Mouse (Mus musculus) myocyte (in vitro differentiated cells): ENCODE measurements around the gene Olfr1241. TPM values are rescaled to one million over a fixed set of nuclear protein-coding genes. Genes with fewer than 3 reads are reported as not detected.

Experiments
- H3K27me3 ChIP-seq: one replicate; pipeline ENCODE4 v1.6.1; 2011; ENCODE audit not compliant: control insufficient read depth, insufficient read depth, insufficient read length
- H3K36me3 ChIP-seq: one replicate; pipeline ENCODE4 v1.6.1; 2011; ENCODE audit not compliant: control insufficient read depth, insufficient read depth
- H3K4me2 ChIP-seq: one replicate; pipeline ENCODE4 v1.6.1; 2011; ENCODE audit warnings: low read depth, control low read depth
- H3K4me3 ChIP-seq: one replicate; pipeline ENCODE4 v1.5.1; 2011; ENCODE audit warnings: mild to moderate bottlenecking, control low read depth, moderate library complexity
- H3K79me2 ChIP-seq: one replicate; pipeline ENCODE4 v1.6.1; 2011; ENCODE audit not compliant: control insufficient read depth, insufficient read depth
- H3ac ChIP-seq: one replicate; pipeline ENCODE4 v1.6.1; 2011; ENCODE audit not compliant: control insufficient read depth, insufficient read length
- CEBPB ChIP-seq: IDR thresholded peaks from 2 replicates; pipeline ENCODE4 v1.6.1; 2011; ENCODE audit warnings: mild to moderate bottlenecking, moderate library complexity; ENCODE audit not compliant: poor library complexity, insufficient read depth, severe bottlenecking
- E2F4 ChIP-seq: IDR thresholded peaks from one replicate; pipeline ENCODE4 v1.6.1; 2011; ENCODE audit warnings: mild to moderate bottlenecking, control low read depth, moderate library complexity; ENCODE audit not compliant: insufficient read depth
- MAX ChIP-seq: IDR thresholded peaks from one replicate; pipeline ENCODE4 v1.6.1; 2011; ENCODE audit warnings: low read depth, mild to moderate bottlenecking, control low read depth
- MYOD1 ChIP-seq, 3 experiments: IDR thresholded peaks; one replicate each; pipeline ENCODE4 v1.6.1; 2011; ENCODE audit warnings: control low read depth in 2 of 3, low read depth in 2 of 3, mild to moderate bottlenecking in 2 of 3, moderate library complexity in 1 of 3; ENCODE audit not compliant: insufficient read length in 2 of 3, control insufficient read depth in 1 of 3
- MYOG ChIP-seq, 3 experiments: IDR thresholded peaks; one replicate each; pipeline ENCODE4 v1.6.1; 2011; ENCODE audit warnings: control low read depth in 2 of 3, low read depth in 2 of 3, mild to moderate bottlenecking in 2 of 3; ENCODE audit not compliant: insufficient read length in 2 of 3, control insufficient read depth in 1 of 3, insufficient read depth in 1 of 3
- POLR2A ChIP-seq: IDR thresholded peaks from one replicate; pipeline ENCODE4 v1.6.1; 2011; ENCODE audit warnings: low read depth, mild to moderate bottlenecking, control low read depth, moderate library complexity; ENCODE audit not compliant: insufficient read length
- POLR2AphosphoS2 ChIP-seq: IDR thresholded peaks from one replicate; pipeline ENCODE4 v1.6.1; 2011; ENCODE audit warnings: low read depth, control low read depth; ENCODE audit not compliant: insufficient read length
- REST ChIP-seq: IDR thresholded peaks from one replicate; pipeline ENCODE4 v1.6.1; 2011; ENCODE audit warnings: mild to moderate bottlenecking, control low read depth, moderate library complexity; ENCODE audit not compliant: insufficient read depth, insufficient read length
- SRF ChIP-seq: IDR thresholded peaks from one replicate; pipeline ENCODE4 v1.6.1; 2011; ENCODE audit warnings: low read depth; ENCODE audit not compliant: control insufficient read depth, insufficient read length
- TCF12 ChIP-seq: IDR thresholded peaks from one replicate; pipeline ENCODE4 v1.6.1; 2011; ENCODE audit warnings: mild to moderate bottlenecking, control low read depth; ENCODE audit not compliant: poor library complexity, insufficient read depth, severe bottlenecking
- TCF3 ChIP-seq: IDR thresholded peaks from one replicate; pipeline ENCODE4 v1.6.1; 2011; ENCODE audit warnings: low read depth, control low read depth; ENCODE audit not compliant: insufficient read length
- USF1 ChIP-seq: IDR thresholded peaks from one replicate; pipeline ENCODE4 v1.6.1; 2011; ENCODE audit warnings: low read depth, mild to moderate bottlenecking, control low read depth, moderate library complexity
- polyA plus RNA-seq: library from polyadenylated mRNA; unstranded; fragments of >200 nt; fragmentation: generic; extraction: Trizol; gene quantifications from one replicate; pipeline ENCODE4 v1.2.1, GENCODE M21; 2012; ENCODE audit warnings: missing spikeins

Olfr1241 gene
- not detected for polyA plus RNA-seq

DNA sequence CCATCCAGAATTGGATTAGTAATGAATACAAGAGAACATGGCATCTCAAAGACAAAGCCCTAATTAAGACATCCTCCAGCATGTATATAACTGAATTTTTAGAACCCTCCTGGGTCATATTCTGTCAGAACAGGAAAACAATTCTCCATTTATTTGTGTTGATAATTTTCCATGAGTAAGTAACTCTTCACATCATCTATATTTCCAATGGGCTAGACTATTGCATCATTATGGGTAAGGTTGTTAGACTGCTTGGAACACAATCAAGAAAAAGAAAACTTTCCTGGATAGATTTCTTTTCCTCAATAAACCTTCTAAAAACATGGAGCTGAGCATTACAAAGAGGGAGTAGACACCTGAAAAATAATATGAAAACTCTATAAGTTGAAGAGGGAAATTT is at the start of gene Olfr1241:
Olfr1241 (minus strand) TSS at position 101 of the 400 bp plus-strand sequence.
- H3K4me3 ChIP-seq = no peak within 1 kb of the TSS
- no peak for TF ChIP-seq POLR2AphosphoS2
- TF ChIP-seq TCF12 = no peak
- no peak for TF ChIP-seq MYOG (IDR thresholded peaks at IDR 0.05; ENCODE audit: control insufficient read depth in 1 of 3, insufficient read depth in 1 of 3, insufficient read length in 2 of 3, low read depth in 2 of 3)
- no peak for TF ChIP-seq E2F4
- TF ChIP-seq MYOD1 (IDR thresholded peaks at IDR 0.05; ENCODE audit: control insufficient read depth in 1 of 3, insufficient read length in 2 of 3, low read depth in 2 of 3) = no peak
- no peak for TF ChIP-seq TCF3
- TF ChIP-seq CEBPB = no peak
- no peak for TF ChIP-seq POLR2A
- no peak for TF ChIP-seq REST
- no peak for TF ChIP-seq MAX

DNA sequence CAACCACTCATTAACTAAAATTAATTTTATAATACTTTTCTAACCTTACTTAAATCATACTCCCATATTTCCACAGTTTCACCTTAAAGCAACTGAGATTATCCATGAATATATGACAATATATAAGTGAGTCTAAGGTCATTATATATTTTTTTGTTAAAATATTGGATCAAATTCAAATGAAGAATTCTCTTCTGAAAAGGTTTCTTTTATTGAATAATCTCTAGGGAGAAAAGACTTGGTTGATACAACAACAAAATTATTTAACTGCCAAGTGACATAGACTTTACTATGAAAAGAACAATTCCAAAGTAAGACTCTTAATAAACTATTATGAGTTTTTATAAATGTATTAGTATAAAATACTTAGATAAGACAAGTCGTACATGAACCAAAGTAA is 44.5 kb upstream of the Olfr1241 start, which contains the start of gene Olfr1243:
Olfr1243 (minus strand) TSS at position 101 of the 400 bp plus-strand sequence.
- Histone ChIP-seq H3K27me3 (no peaks in the 10 kb centered on the region), H3K79me2 (no peaks in the 10 kb centered on the region), H3K36me3 (no peaks in the 10 kb centered on the region), H3K4me3 (no peak within 1 kb of the TSS), H3ac (no peak within 1 kb of the TSS), H3K4me2 (no peak within 1 kb of the TSS)
- TF ChIP-seq TCF3 (no peak), REST (no peak), CEBPB (no peak), TCF12 (no peak), MYOD1 (IDR thresholded peaks at IDR 0.05; ENCODE audit: control insufficient read depth in 1 of 3, insufficient read length in 2 of 3, low read depth in 2 of 3) (no peak), USF1 (no peak), MAX (no peak), POLR2A (no peak), E2F4 (no peak), POLR2AphosphoS2 (no peak), SRF (no peak), MYOG (IDR thresholded peaks at IDR 0.05; ENCODE audit: control insufficient read depth in 1 of 3, insufficient read depth in 1 of 3, insufficient read length in 2 of 3, low read depth in 2 of 3) (no peak)

More for the DNA sequence above, at the start of gene Olfr1241:
- Histone ChIP-seq H3K79me2 (no peaks in the 10 kb centered on the region), H3K27me3 (no peaks in the 10 kb centered on the region), H3K4me2 (no peak within 1 kb of the TSS), H3ac (no peak within 1 kb of the TSS), H3K36me3 (no peaks in the 10 kb centered on the region)

DNA sequence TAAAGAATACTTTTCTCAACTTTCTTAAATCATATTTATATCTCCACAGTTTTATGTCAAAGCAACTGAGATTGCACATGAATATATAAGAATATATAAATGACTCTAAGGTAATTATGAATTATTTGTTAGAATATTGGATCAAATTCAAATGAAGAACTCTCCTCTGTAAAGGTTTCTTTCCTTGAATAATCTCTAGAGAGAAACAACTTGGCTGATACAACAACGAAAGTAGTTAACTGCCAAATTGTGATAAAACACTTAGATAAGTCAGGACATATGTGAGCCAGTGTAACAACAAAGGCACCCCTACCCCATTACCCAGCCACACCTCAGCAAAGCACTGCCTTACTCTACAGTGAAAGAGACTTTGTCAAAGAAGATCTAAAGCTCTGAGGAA is 11.3 kb upstream of the Olfr1241 start, which contains the start of gene Olfr1242:
Olfr1242 (minus strand) TSS at position 101 of the 400 bp plus-strand sequence.
- Histone ChIP-seq H3ac (no peak within 1 kb of the TSS), H3K27me3 (no peaks in the 10 kb centered on the region), H3K79me2 (no peaks in the 10 kb centered on the region), H3K4me3 (no peak within 1 kb of the TSS), H3K4me2 (no peak within 1 kb of the TSS), H3K36me3 (no peaks in the 10 kb centered on the region)
- TF ChIP-seq REST = no peak
- no peak for TF ChIP-seq MAX
- TF ChIP-seq MYOD1 (IDR thresholded peaks at IDR 0.05; ENCODE audit: control insufficient read depth in 1 of 3, insufficient read length in 2 of 3, low read depth in 2 of 3) = no peak
- TF ChIP-seq SRF = no peak
- no peak for TF ChIP-seq TCF3
- TF ChIP-seq MYOG (IDR thresholded peaks at IDR 0.05; ENCODE audit: control insufficient read depth in 1 of 3, insufficient read depth in 1 of 3, insufficient read length in 2 of 3, low read depth in 2 of 3) = no peak
- no peak for TF ChIP-seq POLR2A
- no peak for TF ChIP-seq E2F4

DNA sequence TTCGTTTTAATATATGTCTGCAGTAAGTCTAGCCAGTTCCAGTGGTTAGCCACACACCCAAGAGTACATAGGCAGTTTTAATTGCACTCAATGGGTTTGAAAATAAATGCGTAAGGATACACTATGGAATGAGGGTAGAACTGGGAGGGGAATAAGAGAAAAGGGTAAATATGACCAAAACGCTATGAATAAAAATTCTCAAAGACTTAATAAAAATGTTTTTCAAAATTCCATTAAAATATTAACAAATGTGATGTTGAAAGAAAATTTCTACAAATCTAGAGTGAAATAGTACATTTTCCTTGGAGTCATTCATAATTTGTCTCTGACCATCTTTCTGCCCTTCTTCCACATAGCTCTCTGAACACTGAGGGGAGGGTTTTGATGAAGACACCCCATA is 44.0 kb downstream of the Olfr1241 start, which contains the start of gene Olfr1240:
Olfr1240 (minus strand) TSS at position 101 of the 400 bp plus-strand sequence.
- no peak for TF ChIP-seq POLR2A
- no peak for TF ChIP-seq CEBPB
- no peak for TF ChIP-seq MYOD1 (IDR thresholded peaks at IDR 0.05; ENCODE audit: control insufficient read depth in 1 of 3, insufficient read length in 2 of 3, low read depth in 2 of 3)
- TF ChIP-seq E2F4 = no peak
- no peak for TF ChIP-seq SRF
- no peak for TF ChIP-seq TCF3
- no peaks in the 10 kb centered on the region for H3K36me3 ChIP-seq

More for the DNA sequence above, 44.0 kb downstream of the Olfr1241 start, which contains the start of gene Olfr1240:
- Histone ChIP-seq H3K4me3 (no peak within 1 kb of the TSS), H3K27me3 (no peaks in the 10 kb centered on the region), H3ac (no peak within 1 kb of the TSS), H3K79me2 (no peaks in the 10 kb centered on the region), H3K4me2 (no peak within 1 kb of the TSS)

Other genes starting within 250 kb of the Olfr1241 start
- gene Olfr1228, start 233.1 kb downstream of the Olfr1241 start, polyA plus RNA-seq = not detected
- not detected for gene Olfr1229, start 199.1 kb downstream of the Olfr1241 start, polyA plus RNA-seq
- gene Olfr1230, start 189.9 kb downstream of the Olfr1241 start, polyA plus RNA-seq = not detected
- gene Olfr1231, start 180.1 kb downstream of the Olfr1241 start, polyA plus RNA-seq = not detected
- gene Olfr1232, start 157.5 kb downstream of the Olfr1241 start, polyA plus RNA-seq = not detected
- not detected for gene Olfr1233, start 144.7 kb downstream of the Olfr1241 start, polyA plus RNA-seq
- gene Olfr1234, start 122.3 kb downstream of the Olfr1241 start, polyA plus RNA-seq = not detected
- not detected for gene Olfr1238, start 77.5 kb downstream of the Olfr1241 start, polyA plus RNA-seq
- not detected for gene Olfr1239, start 66.7 kb downstream of the Olfr1241 start, polyA plus RNA-seq
- gene Olfr1240, start 44.1 kb downstream of the Olfr1241 start, polyA plus RNA-seq = not detected
- gene Olfr1242, start 11.2 kb upstream of the Olfr1241 start, polyA plus RNA-seq = not detected
- gene Olfr1243, start 44.4 kb upstream of the Olfr1241 start, polyA plus RNA-seq = not detected
- not detected for gene Olfr1245, start 91.3 kb upstream of the Olfr1241 start, polyA plus RNA-seq
- not detected for gene Olfr1246, start 106.0 kb upstream of the Olfr1241 start, polyA plus RNA-seq
- gene Olfr1247, start 127.0 kb upstream of the Olfr1241 start, polyA plus RNA-seq = not detected
- not detected for gene Olfr1248, start 131.1 kb upstream of the Olfr1241 start, polyA plus RNA-seq
- gene Olfr1249, start 147.9 kb upstream of the Olfr1241 start, polyA plus RNA-seq = not detected
- 0.04 TPM for gene Olfr1250, start 174.3 kb upstream of the Olfr1241 start, polyA plus RNA-seq
- gene Olfr1251, start 184.8 kb upstream of the Olfr1241 start, polyA plus RNA-seq = 0.20 TPM
- not detected for gene Olfr1252, start 237.9 kb upstream of the Olfr1241 start, polyA plus RNA-seq